Mouse (Mus musculus) lung, adult 2 months (tissue): ENCODE results near the gene Exosc2. TPM values are rescaled to one million over a fixed set of nuclear protein-coding genes. Genes with fewer than 3 reads are reported as not detected.

Source experiments
- DNase-seq: peaks from one replicate; pipeline ENCODE4 v3.0.0; 2022
- H3K4me1 ChIP-seq: fragments of 200-500 bp; 2 replicates; pipeline ENCODE4 v1.6.1; 2011; ENCODE audit warnings: low read length; ENCODE audit not compliant: control insufficient read depth, insufficient read depth
- H3K4me3 ChIP-seq: fragments of 200-500 bp; replicated peaks from 2 replicates; pipeline ENCODE3; 2011; ENCODE audit warnings: low read depth, mild to moderate bottlenecking, control low read depth, low read length; ENCODE audit errors: extremely low read depth
- CTCF ChIP-seq: fragments of 200-500 bp; IDR thresholded peaks from 2 replicates; pipeline ENCODE4 v1.5.1; 2011; ENCODE audit warnings: mild to moderate bottlenecking, low read length, control low read depth; ENCODE audit not compliant: insufficient read depth
- POLR2A ChIP-seq: fragments of 200-500 bp; IDR thresholded peaks from 2 replicates; pipeline ENCODE4 v1.6.1; 2011; ENCODE audit warnings: low read depth, mild to moderate bottlenecking, control low read depth, low read length, borderline replicate concordance; ENCODE audit errors: extremely low read depth
- whole genome bisulfite sequencing: fragments of 180-500 bp; shearing (Covaris S2); methylation state at CpG from one replicate; pipeline ENCODE4 v1.1.7; 2018; 5-methylcytosine and 5-hydroxymethylcytosine counted together
- polyA plus RNA-seq: library from polyadenylated mRNA; depleted of rRNA; stranded (reverse); fragments of >200 nt; gene quantifications from 2 replicates; pipeline ENCODE4 v1.2.3, GENCODE M21; 2012; rRNA removed

Exosc2 gene
- polyA plus RNA-seq, 1 experiment = 8.8 TPM

GRCm38 (mm10) chr2:31719944-31720343 is 49.4 kb downstream of the Exosc2 start:
- H3K4me1 ChIP-seq = no peaks in the 10 kb centered on the region; the same call in 1 of the 2 replicates
- DNase-seq = no peak
- H3K4me3 ChIP-seq = no peak overlapping the region
- 68% methylated on average over 2 of the region's 2 CpGs for WGBS
- TF ChIP-seq POLR2A = no peak
- TF ChIP-seq CTCF = no peak

GRCm38 (mm10) chr2:31720783-31721182 is 50.3 kb downstream of the Exosc2 start:
- no peak for DNase-seq
- WGBS = 63% methylated on average over 4 of the region's 4 CpGs
- Histone ChIP-seq H3K4me3 (no peak overlapping the region), H3K4me1 (no peaks in the 10 kb centered on the region; the same call in 1 of the 2 replicates)
- TF ChIP-seq POLR2A = no peak
- 0 out of 2 replicates have a peak, but pooled peaks have one; percentile 7 for TF ChIP-seq CTCF

GRCm38 (mm10) chr2:31724730-31725490 is 54.4 kb downstream of the Exosc2 start:
- WGBS = 87% methylated on average over 7 of the region's 7 CpGs
- TF ChIP-seq POLR2A = no peak
- no peak overlapping the region for H3K4me3 ChIP-seq

GRCm38 (mm10) chr2:31727576-31728277 is 57.2 kb downstream of the Exosc2 start:
- WGBS = 71% methylated on average over 9 of the region's 9 CpGs
- H3K4me3 ChIP-seq = no peak overlapping the region
- H3K4me1 ChIP-seq = peaks cover 5% of the 10 kb centered on the region
- TF ChIP-seq POLR2A = no peak
- TF ChIP-seq CTCF = no peak
- no peak for DNase-seq

More at GRCm38 (mm10) chr2:31724730-31725490, 54.4 kb downstream of the Exosc2 start:
- H3K4me1 ChIP-seq = peaks cover 5% of the 10 kb centered on the region
- no peak for DNase-seq

GRCm38 (mm10) chr2:31730640-31731039 is 60.1 kb downstream of the Exosc2 start:
- H3K4me1 ChIP-seq = peaks cover 9% of the 10 kb centered on the region
- WGBS = 58% methylated on average over 5 of the region's 5 CpGs

More at GRCm38 (mm10) chr2:31730640-31731039, 60.1 kb downstream of the Exosc2 start:
- no peak for TF ChIP-seq POLR2A
- no peak for DNase-seq
- no peak overlapping the region for H3K4me3 ChIP-seq

Other genes with a start within 250 kb of the Exosc2 start
- 14.3 and 18.2 TPM in 2 replicates for gene Ass1, start 200.5 kb upstream of the Exosc2 start, polyA plus RNA-seq
- 46.4 and 48.9 TPM in 2 replicates for gene Fubp3, start 98.1 kb upstream of the Exosc2 start, polyA plus RNA-seq
- gene Prdm12, start 30.7 kb upstream of the Exosc2 start, polyA plus RNA-seq = not detected in 2 replicates
- gene Abl1, start 17.7 kb downstream of the Exosc2 start, polyA plus RNA-seq = 55.0 and 61.7 TPM in 2 replicates
- 0.12 and 0.13 TPM in 2 replicates for gene Qrfp, start 139.9 kb downstream of the Exosc2 start, polyA plus RNA-seq
- 0.02 and 0.06 TPM in 2 replicates for gene Fibcd1, start 175.3 kb downstream of the Exosc2 start, polyA plus RNA-seq
- gene Lamc3, start 216.6 kb downstream of the Exosc2 start, polyA plus RNA-seq = 18.8 and 25.1 TPM in 2 replicates